Mouse (Mus musculus) CD4-positive helper T cell, adult 2 months (primary cell): ENCODE measurements at regions not wholly inside any gene's neighbourhood (a gene's known extent, or its start where the extent isn't known, plus 50 kb on each side); places are given as distances from the start of the nearest gene placed in this dataset.
A peak's percentile ranks its signal among the peaks of the same experiment; 100 is the strongest.

Source experiments
- DNase-seq: peaks from one replicate; pipeline ENCODE4 v3.0.0-alpha.2; 2012; ENCODE audit warnings: low read depth, missing footprints, low spot score

DNA sequence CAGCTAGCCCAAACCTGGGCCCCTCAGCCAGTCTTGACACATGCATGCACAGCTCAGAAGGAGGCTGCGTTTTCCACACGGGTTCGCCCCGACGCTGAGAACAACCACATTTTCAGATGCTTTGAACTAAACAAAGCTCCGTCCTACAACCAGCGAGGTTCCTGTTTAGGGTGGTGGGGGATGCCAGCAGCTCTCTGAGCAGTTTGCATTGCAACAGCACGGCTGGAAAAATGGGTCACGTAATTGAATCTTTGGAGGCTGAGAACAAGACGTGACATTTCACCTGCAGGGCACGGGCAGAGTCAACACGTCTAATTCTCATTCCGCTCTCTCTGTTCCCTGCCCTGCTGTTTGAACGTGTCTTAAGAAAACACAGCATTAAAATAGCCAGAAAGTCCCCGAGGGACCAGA is 119.2 kb downstream of the Syk start:
- peak; percentile 26 for DNase-seq

DNA sequence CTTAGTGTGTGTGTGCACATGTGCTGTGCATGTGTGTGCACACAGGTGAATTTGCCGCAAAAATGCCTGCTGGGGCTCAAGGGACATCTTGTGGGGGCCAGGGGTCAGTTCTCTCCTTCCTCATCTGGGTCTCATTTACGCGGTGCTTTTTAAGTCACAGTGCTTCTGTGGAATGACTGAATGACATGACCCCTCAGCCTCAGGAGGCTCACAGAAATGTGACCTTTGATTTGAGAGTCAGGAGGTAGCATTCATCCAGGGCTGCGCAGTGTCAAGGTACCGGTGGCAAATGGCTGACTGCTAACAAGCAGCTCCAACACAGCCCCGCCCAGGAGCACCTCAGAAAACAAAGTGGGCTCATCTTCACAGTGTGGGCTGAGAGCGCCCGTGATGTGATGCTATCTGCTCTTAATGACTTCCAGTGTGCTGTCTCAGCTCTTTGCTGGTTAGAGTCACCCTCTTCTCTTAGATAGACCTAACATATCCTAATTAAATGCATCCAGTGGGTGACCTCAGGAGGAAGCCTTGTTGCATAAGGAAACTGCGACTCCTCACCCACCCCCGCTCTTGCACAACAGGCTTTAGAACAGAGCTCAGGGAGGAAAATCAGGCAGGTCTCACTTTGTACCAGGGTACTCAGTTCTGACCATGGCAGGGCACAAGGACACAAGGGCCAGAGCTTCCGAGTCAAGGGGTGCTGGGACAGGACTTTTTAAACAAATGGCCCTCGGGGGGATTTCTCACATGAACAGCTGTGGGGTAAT is 120.6 kb downstream of the Syk start:
- DNase-seq = no peak

DNA sequence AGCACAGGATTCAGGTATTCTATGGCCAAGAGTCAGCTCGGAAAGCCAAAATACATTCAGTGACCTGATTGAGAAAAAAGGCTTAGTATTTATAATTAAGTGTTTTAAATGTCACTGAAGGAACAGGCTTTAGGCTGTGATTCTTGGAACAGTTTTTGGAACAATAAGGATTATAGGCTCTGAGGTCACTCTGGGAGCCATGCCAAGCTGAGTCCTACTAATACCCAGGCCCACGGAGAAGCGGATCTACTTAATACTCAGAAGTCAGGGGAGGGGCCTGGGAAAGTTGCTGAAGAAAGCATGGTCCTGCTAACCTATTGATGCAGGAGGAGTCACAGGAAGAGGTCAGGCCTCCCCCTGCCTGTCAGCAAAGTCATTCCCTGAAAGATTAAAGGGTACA is 121.7 kb downstream of the Syk start:
- DNase-seq = no peak

DNA sequence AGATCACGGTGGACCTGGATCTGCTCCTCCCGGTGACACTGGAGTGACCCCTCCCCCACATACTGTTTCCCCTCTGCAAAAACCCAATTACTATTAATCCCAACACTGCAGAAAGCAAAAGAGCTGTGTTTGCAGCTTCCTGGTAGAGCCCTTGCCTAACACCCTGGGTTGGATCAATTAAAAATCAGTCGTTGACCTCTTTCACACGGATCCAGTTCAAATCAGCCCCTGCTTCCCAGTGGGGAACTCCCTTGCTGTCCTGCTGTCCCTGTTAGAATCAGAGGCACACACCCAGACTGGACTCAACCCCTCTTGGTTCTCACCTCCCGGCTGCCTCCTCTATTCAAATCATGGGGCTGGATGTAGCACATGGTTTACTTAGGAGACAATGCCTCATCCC is 126.6 kb downstream of the Syk start:
- DNase-seq = no peak

DNA sequence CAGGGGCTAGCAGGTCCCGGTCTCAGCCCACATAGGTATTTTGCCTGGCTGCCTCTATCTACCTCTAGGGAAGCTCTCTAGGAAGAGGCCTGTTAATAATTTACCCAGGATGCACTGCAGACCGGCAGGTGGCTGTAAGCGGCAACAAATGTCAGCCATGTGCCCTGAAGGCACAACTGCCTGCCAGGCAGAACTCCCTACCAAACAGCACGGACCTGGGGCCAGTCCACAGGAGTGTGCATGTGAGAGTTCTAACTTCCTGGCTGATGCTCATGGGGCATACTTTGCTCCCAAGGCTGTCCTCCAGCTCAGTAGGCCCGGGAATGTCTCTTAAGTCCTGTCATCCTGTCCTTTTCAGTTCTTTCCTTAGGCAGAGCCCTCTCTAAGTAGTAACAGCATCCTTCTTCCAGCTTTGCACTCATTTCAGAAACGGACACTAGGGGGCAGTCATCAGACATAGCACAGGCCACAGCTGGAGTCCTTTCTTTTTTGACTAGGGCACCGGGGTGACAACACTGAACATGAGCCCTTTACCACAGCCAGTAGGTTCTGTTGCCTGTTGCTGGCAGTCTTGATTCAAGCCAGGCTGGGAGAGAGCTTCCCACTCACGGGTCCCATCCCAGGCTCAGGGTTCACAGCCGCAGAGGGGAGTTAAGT is 128.9 kb downstream of the Syk start:
- DNase-seq = peak; percentile 80

DNA sequence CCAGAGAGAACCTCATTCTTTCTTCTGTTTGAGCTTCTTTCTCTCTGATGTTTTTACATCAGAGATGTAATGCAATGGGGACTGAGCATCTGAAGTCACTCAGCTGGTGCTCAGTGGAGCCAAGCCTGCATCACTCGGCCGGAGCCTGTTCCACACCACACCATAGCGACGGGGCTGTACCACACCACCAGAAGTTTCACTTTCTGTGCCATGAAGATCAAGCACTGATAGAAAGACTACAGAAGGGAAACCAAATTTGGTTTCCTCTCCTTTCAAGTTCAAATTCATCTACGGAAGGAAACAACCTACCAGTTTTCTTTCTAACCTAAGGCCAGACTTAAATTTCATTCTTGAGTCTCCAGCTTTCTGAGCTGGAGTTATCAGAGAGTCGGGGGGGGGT is 138.5 kb downstream of the Syk start:
- DNase-seq = peak; percentile 83

DNA sequence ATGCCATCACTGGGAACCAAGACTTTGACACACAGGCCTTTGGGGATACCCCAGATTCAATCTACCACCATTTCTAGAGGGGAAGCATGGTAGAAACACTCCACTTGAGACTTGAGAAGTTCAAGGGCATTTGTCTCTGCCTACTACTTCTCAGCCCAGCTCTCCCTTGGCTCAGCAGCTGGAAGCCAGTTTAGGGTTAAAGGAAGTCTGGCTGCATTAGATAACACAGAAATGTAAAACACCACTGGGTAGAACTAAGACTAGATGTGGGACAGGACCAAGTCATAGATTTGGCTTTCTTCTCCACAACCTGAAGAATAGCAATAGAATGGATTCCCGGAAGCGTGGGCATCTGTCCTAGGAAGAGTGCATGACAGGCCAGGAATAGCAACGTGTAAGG is 139.7 kb downstream of the Syk start:
- DNase-seq = no peak

DNA sequence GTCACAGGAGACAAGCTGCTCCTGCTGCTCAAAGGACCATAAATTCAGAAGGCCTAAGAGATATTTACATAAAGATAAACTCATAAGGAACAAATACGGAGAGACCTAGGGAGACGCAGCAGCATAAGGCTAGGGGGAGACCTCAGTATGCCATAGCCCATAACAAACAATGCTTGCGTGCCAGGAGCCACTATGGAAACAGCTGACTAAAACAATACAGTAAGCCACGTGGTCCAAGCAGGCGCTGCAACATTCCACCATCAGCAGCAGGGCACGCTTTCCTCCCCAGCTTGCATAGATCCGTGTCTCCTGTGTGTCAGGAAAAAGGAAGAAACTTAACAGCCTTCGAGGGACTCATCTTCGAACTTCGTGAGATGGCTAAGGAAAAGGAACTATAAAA is 143.1 kb downstream of the Syk start:
- DNase-seq = no peak

DNA sequence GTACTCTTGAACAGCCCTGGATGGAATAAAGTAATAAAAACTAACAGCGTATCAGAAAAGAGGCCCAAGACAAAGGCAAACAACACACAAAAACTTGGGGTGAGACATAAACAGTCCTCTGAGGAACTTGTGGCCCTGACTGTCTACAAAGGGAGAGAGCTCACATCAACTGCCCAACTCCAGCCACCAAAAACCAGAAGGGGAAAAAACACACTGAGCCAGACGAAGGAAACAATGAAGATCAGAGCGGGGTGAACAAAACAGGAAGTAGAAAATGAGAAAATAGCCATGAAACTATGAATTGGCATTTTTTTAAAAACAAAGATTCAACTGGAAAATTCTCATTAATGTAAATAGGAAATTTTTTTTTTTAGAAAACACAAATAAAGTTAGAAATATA is 143.6 kb downstream of the Syk start:
- DNase-seq = no peak

DNA sequence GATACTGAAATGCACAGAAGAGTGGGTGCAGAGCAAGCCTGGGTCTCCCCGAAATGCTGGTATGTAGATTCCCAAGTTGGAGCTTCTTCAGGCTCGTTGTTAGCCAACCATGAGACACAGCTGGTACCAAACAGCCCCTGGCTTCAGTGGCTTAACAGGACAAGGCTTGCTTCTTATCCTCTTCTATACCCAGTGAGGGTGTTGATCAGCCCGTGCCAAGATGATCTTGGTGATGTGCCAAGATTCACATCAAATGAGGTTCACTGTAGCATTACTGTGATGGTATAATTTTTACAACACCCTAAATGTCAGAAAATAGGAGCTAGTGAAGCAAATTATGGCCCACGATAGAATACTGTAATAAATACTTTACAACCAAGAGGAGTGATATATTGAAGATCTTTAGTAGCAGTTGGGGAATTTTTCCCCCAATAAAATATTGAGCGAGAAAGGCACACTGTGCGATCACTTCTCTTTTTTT is 152.5 kb downstream of the Syk start:
- DNase-seq = no peak

DNA sequence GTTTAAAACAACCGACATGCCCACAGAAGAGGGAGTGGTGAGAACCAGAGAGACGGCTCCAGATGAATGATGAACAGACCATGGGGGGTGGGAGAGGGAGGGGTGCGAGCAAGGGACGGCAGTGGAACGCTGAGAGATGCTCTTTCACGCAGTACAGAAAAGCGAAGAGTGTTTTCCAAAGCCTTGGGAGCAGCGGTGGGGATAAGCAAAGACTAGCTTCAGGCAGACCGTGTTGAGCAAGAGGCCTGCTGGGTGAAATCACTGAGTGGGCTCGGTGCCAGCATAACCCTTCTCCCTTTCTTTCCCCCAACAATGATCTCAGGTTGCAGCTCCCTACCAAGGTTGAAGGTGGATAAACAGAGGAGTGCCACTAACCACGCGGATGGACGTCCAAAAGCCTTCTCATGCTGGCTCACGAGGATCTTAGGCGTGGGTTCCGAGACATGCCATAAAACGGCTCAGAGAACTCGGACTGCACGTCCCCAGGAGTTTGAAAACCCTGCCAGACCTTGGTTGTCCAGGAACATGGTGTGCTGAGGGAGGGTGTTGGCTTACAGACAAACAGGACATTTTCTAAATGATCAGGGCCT is 153.1 kb downstream of the Syk start:
- DNase-seq = no peak

DNA sequence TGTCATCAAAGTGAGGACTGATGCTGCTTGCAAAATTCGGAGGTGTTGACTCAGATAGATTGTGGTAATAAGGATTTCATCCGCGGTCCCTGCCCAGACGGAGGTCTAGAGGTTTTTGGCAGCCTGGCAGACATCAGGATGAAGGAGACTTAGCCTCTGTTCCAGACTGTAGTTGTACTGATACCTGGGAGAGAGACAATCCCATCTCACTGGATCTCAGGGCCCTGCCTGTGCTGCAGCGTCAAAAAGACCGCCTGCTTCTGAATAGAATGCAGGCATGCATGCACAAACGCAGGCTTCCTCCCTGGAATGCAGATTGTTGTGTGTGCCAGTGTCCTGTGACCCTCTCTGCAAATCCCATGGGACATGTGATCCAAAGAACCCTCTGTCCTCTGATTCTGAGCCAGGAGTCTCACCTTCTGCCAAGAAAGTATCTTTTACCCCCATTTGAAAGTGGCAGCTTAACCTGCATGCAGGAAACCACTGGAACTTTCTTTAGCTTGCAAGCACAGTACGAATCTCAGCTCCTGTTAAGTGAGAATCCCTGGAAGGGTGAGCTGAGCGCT is 155.2 kb downstream of the Syk start:
- no peak for DNase-seq

DNA sequence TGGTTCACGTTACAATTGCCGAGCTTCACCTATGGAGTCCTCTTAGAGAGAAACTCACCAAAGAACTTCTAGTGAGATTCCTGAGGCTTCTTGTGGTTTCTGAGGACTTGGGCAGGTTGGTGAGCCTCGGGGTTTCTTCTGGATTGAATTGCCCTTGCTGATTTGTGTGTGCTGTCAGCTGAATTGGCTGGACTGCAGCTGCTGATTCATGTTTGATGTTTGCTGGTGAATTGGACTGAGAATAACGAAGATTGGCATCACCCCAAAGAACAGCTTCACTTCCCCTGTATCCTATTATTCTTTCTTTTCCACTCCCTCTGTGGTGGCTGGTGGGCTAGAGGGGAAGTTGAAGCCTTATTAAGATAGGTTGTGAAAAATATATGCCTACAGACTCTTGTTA is 158.4 kb downstream of the Syk start:
- DNase-seq = no peak

DNA sequence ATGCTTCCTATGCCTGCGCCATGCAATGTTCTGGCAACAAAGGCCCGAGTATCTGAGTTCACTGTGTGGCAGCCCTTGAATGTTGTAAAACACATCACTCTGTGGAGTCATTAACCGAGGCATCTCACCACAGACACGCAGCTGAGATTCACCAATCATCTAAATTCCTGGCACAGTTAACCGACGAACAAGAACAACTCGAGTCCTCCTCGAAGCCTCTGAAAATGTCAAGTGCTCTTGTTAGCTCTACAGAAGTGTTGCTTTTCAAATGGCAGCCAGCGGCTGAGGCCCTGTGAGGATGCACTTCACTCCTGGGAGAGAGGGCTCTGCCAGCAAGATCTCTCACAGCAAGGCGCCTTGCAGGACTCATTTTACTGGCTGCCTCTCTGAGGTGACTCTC is 173.0 kb downstream of the Syk start:
- no peak for DNase-seq

DNA sequence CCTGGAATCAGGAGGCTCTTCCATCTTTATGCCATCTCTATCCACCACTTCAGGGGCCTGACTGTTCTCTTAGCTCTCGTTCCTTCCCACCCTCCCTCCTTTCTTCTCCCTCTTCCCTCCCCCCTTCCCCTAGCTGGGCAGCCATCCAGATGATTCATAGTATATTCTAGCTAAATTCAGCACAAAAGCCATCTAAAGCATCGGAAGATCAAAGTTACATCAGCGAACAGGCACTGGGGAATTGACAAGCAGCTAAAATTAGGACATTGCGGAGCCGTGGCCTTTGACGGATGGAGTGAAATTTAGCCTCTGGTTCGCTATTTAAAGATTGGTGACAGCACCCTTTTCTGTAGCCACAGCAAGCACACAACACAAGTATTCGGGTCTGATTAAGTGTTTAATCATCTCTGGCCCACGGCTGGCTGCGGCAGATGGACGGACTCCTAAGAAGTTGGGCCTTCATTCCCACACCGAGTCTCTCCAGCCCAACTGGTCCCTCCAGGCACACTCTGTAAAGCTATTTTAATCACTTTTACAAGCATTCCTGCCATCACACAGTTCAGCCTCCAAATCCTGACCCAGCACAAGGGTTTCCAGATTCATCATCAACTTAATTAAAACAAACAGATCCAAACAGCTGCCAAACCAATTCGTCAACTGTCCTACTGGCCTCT is 163.8 kb downstream of the Auh start:
- DNase-seq = no peak

DNA sequence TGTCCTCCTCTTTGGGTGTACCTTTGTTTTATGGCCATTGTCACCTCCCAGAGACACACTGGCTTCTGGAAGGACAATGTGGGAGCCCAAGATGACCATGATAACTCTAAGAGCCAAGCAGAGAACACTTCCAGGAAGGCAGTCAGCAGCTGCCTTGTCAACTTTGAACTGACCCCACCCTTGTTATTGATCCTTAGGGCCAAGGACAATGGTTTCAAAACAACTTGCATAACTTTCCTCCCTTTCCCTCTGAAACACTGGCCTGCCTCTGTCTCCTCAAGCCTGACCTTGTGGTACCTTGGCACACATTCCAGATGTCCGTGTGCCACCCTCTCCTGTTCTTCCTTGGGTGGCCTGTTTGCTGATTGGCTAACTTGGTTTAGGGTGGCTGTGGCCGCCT is 163.2 kb downstream of the Auh start:
- DNase-seq = no peak

DNA sequence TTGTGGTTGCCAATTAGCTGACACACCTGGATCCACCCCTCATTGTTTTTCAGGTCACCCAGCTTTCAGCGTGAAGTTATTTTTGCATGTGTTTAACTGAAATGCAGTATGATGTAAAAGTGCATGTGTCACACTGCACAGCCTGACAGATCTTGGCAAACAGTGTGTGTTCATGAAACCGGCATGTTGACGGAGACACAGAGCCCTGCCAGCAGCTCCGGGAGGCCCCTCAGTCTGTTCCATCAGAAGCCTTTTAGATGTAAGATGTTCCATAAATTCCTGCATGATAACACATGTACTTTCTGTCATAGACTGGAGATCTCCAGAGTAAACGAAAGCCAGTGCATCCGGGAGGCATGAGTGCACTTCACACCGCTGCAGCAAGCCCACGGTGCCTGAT is 159.5 kb downstream of the Auh start:
- DNase-seq = no peak

DNA sequence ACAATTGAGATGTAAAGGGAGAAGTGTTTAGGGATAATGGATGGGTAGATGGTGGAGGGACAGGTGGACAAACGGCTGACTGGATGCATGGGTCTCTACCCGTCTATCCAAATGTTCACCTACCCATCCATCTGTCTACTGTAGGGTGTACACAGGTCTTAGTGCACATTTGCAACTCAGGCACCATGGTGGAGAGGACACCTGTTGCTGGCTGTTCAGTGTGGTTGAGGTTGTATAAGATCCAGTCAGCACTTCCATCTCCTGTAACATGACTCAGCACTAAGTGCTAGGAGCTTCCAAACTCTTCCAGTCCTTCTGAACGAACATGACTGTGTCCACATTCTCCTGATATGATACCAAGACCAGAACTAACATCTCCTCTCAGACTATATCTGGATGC is 158.0 kb downstream of the Auh start:
- DNase-seq = no peak

DNA sequence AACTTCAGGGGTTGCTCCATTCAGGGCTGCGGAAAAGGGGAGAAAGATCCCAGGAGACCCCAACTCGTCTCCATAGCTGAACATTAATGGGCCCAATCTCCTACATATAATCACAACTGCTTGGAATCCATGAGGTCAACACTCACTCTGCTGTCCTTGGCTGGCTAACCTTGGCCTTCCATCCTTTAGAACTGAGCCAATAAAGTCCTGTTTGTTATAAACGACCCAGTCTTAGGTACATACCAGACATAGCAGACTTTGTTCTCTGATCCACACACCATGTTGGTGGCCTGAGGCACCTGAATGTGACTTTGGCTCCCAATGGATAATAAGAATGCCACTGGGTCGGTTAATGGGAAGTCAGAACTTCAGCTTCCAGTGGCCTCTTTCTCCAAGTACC is 157.4 kb downstream of the Auh start:
- DNase-seq = no peak

DNA sequence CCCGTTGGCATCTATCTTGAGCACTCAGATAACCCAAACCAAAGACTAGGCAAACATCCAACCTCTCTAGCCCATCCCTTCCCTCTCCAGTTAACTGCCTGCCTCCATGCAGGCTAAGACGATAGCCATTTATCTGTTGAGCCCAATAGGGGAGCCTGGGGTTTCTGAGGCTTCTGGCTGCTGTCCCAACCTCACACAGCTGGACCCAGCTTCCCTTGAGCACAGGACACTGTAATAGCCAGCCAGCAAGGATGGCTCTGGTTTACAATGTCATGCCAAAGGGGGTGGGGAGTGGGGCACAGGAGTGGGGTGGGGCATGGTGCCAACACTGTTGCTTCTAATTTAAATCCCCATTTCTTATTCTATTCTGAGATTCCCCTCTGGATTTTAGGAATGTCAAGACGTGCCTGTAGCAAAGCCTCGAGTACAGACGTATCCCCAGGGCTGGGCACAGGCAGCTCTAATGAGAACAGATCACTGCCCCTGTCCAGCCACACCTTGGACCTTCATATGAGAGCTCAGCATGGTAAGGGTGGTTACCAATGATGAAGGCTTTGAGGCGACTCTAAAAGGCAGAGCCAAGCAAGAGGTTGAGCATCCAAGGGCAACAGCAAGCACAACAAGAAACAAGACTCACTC is 152.0 kb downstream of the Auh start:
- no peak for DNase-seq

DNA sequence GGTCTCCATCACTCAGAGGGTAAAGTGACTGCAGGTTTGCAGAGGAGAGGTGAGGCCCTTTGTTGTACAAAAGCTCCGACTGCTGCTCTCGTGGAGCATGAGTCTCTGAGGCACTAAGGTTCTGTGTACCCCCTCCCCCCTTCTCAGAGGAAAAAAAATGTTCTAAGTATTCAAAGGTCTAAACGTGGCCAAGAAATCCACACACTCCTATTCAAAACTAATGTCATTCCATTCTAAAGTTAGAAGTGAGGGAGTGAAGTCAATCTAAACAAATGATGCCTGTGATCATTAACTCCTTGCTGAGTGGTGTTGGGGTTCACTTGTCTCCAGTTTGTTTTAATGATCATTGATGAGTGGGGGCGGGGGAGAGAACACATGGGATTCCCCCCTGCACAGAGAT is 150.6 kb downstream of the Auh start:
- no peak for DNase-seq
